Mouse (Mus musculus): ENCODE measurements around the gene Rbx1.

- no peak for TF ChIP-seq CTCF (IDR thresholded peaks at IDR 0.05 in 2 of 3, conservative IDR thresholded peaks at IDR 0.05 in 1 of 3; ENCODE audit: control insufficient read depth in 1 of 3, insufficient read depth in 1 of 3, low read depth in 2 of 3, low read length in 3 of 3, poor library complexity in 1 of 3, severe bottlenecking in 1 of 3)
- TF ChIP-seq MXI1 (IDR thresholded peaks at IDR 0.05; ENCODE audit: low read depth, low read length) = peak; percentile 22; the same call in 1 of the 2 replicates
- peak; percentile 53 to 82; a peak in 3 of 4 replicates for TF ChIP-seq POLR2A (IDR thresholded peaks at IDR 0.05; ENCODE audit: control insufficient read depth in 1 of 2, insufficient read depth in 1 of 2, low read depth in 1 of 2, low read length in 2 of 2, poor library complexity in 1 of 2)
- TF ChIP-seq MYB (IDR thresholded peaks at IDR 0.05; ENCODE audit: low read depth, low read length) = no peak
- TF ChIP-seq JUND (IDR thresholded peaks at IDR 0.05; ENCODE audit: low read depth, low read length) = no peak
- TF ChIP-seq GATA1 (IDR thresholded peaks at IDR 0.05; ENCODE audit: low read depth, low read length) = no peak
- TF ChIP-seq ZC3H11A (IDR thresholded peaks at IDR 0.05; ENCODE audit: low read depth, low read length) = no peak
- TF ChIP-seq HCFC1 (IDR thresholded peaks at IDR 0.05; ENCODE audit: low read depth, low read length) = peak; percentile 79
- TF ChIP-seq MAX (IDR thresholded peaks at IDR 0.05; ENCODE audit: low read length) = no peak
- no peak for TF ChIP-seq SMC3 (IDR thresholded peaks at IDR 0.05; ENCODE audit: low read depth, low read length)
Measured at GRCm38 (mm10) chr15:81465901-81466737, at the start of gene Rbx1.

Measured in MEL (cell line).